Mouse (Mus musculus): ENCODE measurements around the gene Tubd1. TPM values are rescaled to one million over a fixed set of nuclear protein-coding genes. Genes with fewer than 3 reads are reported as not detected.
"Not testable (repeated sequence)": the region's sequence is repeated elsewhere in the genome, so short reads cannot be mapped to it uniquely, and the experiment has no call there.

Tubd1 gene
- polyA plus RNA-seq, 1 experiment from 2014 or later = 7.3 TPM

- no peak for TF ChIP-seq CTCF (IDR thresholded peaks at IDR 0.05)
- TF ChIP-seq EP300 (IDR thresholded peaks at IDR 0.05) = no peak
- Histone ChIP-seq H3K27ac (ENCODE audit: low read length) (no peak overlapping the region), H3K4me1 (ENCODE audit: insufficient read depth, low read depth, low read length) (no peaks in the 10 kb centered on the region), H3K4me3 (ENCODE audit: low read depth, low read length) (no peak overlapping the region), H3K36me3 (ENCODE audit: insufficient read depth, low read length) (peaks cover 35% of the 10 kb centered on the region), H3K9ac (replicated peaks; ENCODE audit: low read depth) (no peak overlapping the region), H3K4me2 (replicated peaks; ENCODE audit: low read depth, low read length) (no peak overlapping the region), H3K9me3 (ENCODE audit: low read length) (no peaks in the 10 kb centered on the region), H3K27me3 (replicated peaks; ENCODE audit: insufficient read depth, low read length) (no peaks in the 10 kb centered on the region)
- ATAC-seq = no peak
- 87% methylated on average over 2 of the region's 2 CpGs for WGBS
- DNase-seq (ENCODE audit: low spot score) = no peak
Measured at GRCm38 (mm10) chr11:86507991-86508390, 36.8 kb upstream of the Tubd1 start.

- no peak for TF ChIP-seq EP300 (IDR thresholded peaks at IDR 0.05)
- no peak for TF ChIP-seq CTCF (IDR thresholded peaks at IDR 0.05)
- no peaks in the 10 kb centered on the region for H3K4me1 ChIP-seq (ENCODE audit: insufficient read depth, low read depth, low read length)
- 72% methylated on average over 3 of the region's 3 CpGs for WGBS
- no peaks in the 10 kb centered on the region for H3K27me3 ChIP-seq (replicated peaks; ENCODE audit: insufficient read depth, low read length)
- H3K9ac ChIP-seq (replicated peaks; ENCODE audit: low read depth) = no peak overlapping the region
- DNase-seq (ENCODE audit: low spot score) = peak; percentile 19
- H3K9me3 ChIP-seq (ENCODE audit: low read length) = no peaks in the 10 kb centered on the region
- H3K4me2 ChIP-seq (replicated peaks; ENCODE audit: low read depth, low read length) = no peak overlapping the region
- no peak overlapping the region for H3K27ac ChIP-seq (ENCODE audit: low read length)
- no peak for ATAC-seq
- H3K36me3 ChIP-seq (ENCODE audit: insufficient read depth, low read length) = peaks cover 20% of the 10 kb centered on the region
- no peak overlapping the region for H3K4me3 ChIP-seq (ENCODE audit: low read depth, low read length)
Measured at GRCm38 (mm10) chr11:86516620-86517019, 28.2 kb upstream of the Tubd1 start.

- H3K27ac ChIP-seq (ENCODE audit: low read length) = no peak overlapping the region
- no peaks in the 10 kb centered on the region for H3K4me1 ChIP-seq (ENCODE audit: insufficient read depth, low read depth, low read length)
- no peak overlapping the region for H3K9ac ChIP-seq (replicated peaks; ENCODE audit: low read depth)
- peaks cover 19% of the 10 kb centered on the region for H3K36me3 ChIP-seq (ENCODE audit: insufficient read depth, low read length)
- TF ChIP-seq EP300 (IDR thresholded peaks at IDR 0.05) (no peak), CTCF (IDR thresholded peaks at IDR 0.05) (no peak)
- DNase-seq (ENCODE audit: low spot score) (no peak), ATAC-seq (no peak)
- H3K9me3 ChIP-seq (ENCODE audit: low read length) = no peaks in the 10 kb centered on the region
- WGBS = 99% methylated on average over 3 of the region's 3 CpGs
- no peak overlapping the region for H3K4me3 ChIP-seq (ENCODE audit: low read depth, low read length)
- no peaks in the 10 kb centered on the region for H3K27me3 ChIP-seq (replicated peaks; ENCODE audit: insufficient read depth, low read length)
- H3K4me2 ChIP-seq (replicated peaks; ENCODE audit: low read depth, low read length) = no peak overlapping the region
Measured at GRCm38 (mm10) chr11:86517229-86517628, 27.6 kb upstream of the Tubd1 start.

GRCm38 (mm10) chr11:86519751-86520150 lies 25.0 kb upstream of the Tubd1 start:
- H3K4me3 ChIP-seq (ENCODE audit: low read depth, low read length) = no peak overlapping the region
- DNase-seq (ENCODE audit: low spot score) (no peak), ATAC-seq (no peak)
- H3K27ac ChIP-seq (ENCODE audit: low read length) = no peak overlapping the region
- no peak overlapping the region for H3K4me2 ChIP-seq (replicated peaks; ENCODE audit: low read depth, low read length)
- TF ChIP-seq EP300 (IDR thresholded peaks at IDR 0.05) = no peak
- TF ChIP-seq CTCF (IDR thresholded peaks at IDR 0.05) = no peak
- no peak overlapping the region for H3K9ac ChIP-seq (replicated peaks; ENCODE audit: low read depth)
- H3K9me3 ChIP-seq (ENCODE audit: low read length) = no peaks in the 10 kb centered on the region
- H3K36me3 ChIP-seq (ENCODE audit: insufficient read depth, low read length) = peaks cover 26% of the 10 kb centered on the region
- H3K4me1 ChIP-seq (ENCODE audit: insufficient read depth, low read depth, low read length) = no peaks in the 10 kb centered on the region
- 92% methylated on average over 7 of the region's 7 CpGs for WGBS
- H3K27me3 ChIP-seq (replicated peaks; ENCODE audit: insufficient read depth, low read length) = no peaks in the 10 kb centered on the region

GRCm38 (mm10) chr11:86527528-86527927 lies 17.3 kb upstream of the Tubd1 start:
- Histone ChIP-seq H3K9ac (replicated peaks; ENCODE audit: low read depth) (no peak overlapping the region), H3K27me3 (replicated peaks; ENCODE audit: insufficient read depth, low read length) (no peaks in the 10 kb centered on the region), H3K36me3 (ENCODE audit: insufficient read depth, low read length) (peaks cover 24% of the 10 kb centered on the region; the same call in 1 of the 2 replicates), H3K4me3 (ENCODE audit: low read depth, low read length) (no peak overlapping the region), H3K27ac (ENCODE audit: low read length) (no peak overlapping the region), H3K4me2 (replicated peaks; ENCODE audit: low read depth, low read length) (no peak overlapping the region), H3K9me3 (ENCODE audit: low read length) (no peaks in the 10 kb centered on the region), H3K4me1 (ENCODE audit: insufficient read depth, low read depth, low read length) (no peaks in the 10 kb centered on the region)
- 91% methylated on average over 4 of the region's 4 CpGs for WGBS
- no peak for DNase-seq (ENCODE audit: low spot score)
- no peak for ATAC-seq
- no peak for TF ChIP-seq CTCF (IDR thresholded peaks at IDR 0.05)
- no peak for TF ChIP-seq EP300 (IDR thresholded peaks at IDR 0.05)

- H3K36me3 ChIP-seq (ENCODE audit: insufficient read depth, low read length) = peaks cover 22% of the 10 kb centered on the region
- DNase-seq (ENCODE audit: low spot score) (peak; percentile 31), ATAC-seq (no peak)
- H3K4me2 ChIP-seq (replicated peaks; ENCODE audit: low read depth, low read length) = no peak overlapping the region
- no peak overlapping the region for H3K9ac ChIP-seq (replicated peaks; ENCODE audit: low read depth)
- 53% methylated on average over 1 of the region's 1 CpGs for WGBS
- TF ChIP-seq EP300 (IDR thresholded peaks at IDR 0.05) (no peak), CTCF (IDR thresholded peaks at IDR 0.05) (peak; percentile 69)
- no peaks in the 10 kb centered on the region for H3K9me3 ChIP-seq (ENCODE audit: low read length)
- H3K27me3 ChIP-seq (replicated peaks; ENCODE audit: insufficient read depth, low read length) = no peaks in the 10 kb centered on the region
- no peaks in the 10 kb centered on the region for H3K4me1 ChIP-seq (ENCODE audit: insufficient read depth, low read depth, low read length)
- no peak overlapping the region for H3K4me3 ChIP-seq (ENCODE audit: low read depth, low read length)
- H3K27ac ChIP-seq (ENCODE audit: low read length) = no peak overlapping the region
Measured at GRCm38 (mm10) chr11:86532834-86533233, 12.0 kb upstream of the Tubd1 start.

GRCm38 (mm10) chr11:86533302-86533701 lies 11.5 kb upstream of the Tubd1 start:
- H3K9me3 ChIP-seq (ENCODE audit: low read length); H3K9ac ChIP-seq (replicated peaks; ENCODE audit: low read depth); H3K4me1 ChIP-seq (ENCODE audit: insufficient read depth, low read depth, low read length); H3K27me3 ChIP-seq (replicated peaks; ENCODE audit: insufficient read depth, low read length); H3K4me2 ChIP-seq (replicated peaks; ENCODE audit: low read depth, low read length); ATAC-seq; DNase-seq (ENCODE audit: low spot score); H3K27ac ChIP-seq (ENCODE audit: low read length); H3K4me3 ChIP-seq (ENCODE audit: low read depth, low read length): not testable (repeated sequence)
- peaks cover 22% of the 10 kb centered on the region for H3K36me3 ChIP-seq (ENCODE audit: insufficient read depth, low read length)
- WGBS = 92% methylated on average over 6 of the region's 6 CpGs

Data from lung, postnatal 0 days (tissue).